Mouse (Mus musculus): Measurements from ENCODE around the gene Pik3ip1.

The Pik3ip1 gene

GRCm38 (mm10) chr11:3379427-3379826 lies 49.2 kb downstream of the Pik3ip1 start:
- no peak for DNase-seq (ENCODE audit: low spot score)

GRCm38 (mm10) chr11:3381148-3381814 lies 51.1 kb downstream of the Pik3ip1 start:
- no peak for DNase-seq (ENCODE audit: low spot score)

GRCm38 (mm10) chr11:3382602-3383594 lies 52.7 kb downstream of the Pik3ip1 start:
- DNase-seq (ENCODE audit: low spot score) = no peak

GRCm38 (mm10) chr11:3386941-3387368 lies 56.8 kb downstream of the Pik3ip1 start:
- DNase-seq (ENCODE audit: low spot score) = peak; percentile 93

GRCm38 (mm10) chr11:3387482-3388196 lies 57.4 kb downstream of the Pik3ip1 start:
- DNase-seq (ENCODE audit: low spot score) = no peak

GRCm38 (mm10) chr11:3389996-3390395 lies 59.8 kb downstream of the Pik3ip1 start:
- no peak for DNase-seq (ENCODE audit: low spot score)

GRCm38 (mm10) chr11:3390789-3391188 lies 60.6 kb downstream of the Pik3ip1 start:
- no peak for DNase-seq (ENCODE audit: low spot score)

- no peak for DNase-seq (ENCODE audit: low spot score)
Observed at GRCm38 (mm10) chr11:3392526-3392925, 62.3 kb downstream of the Pik3ip1 start.
